Mouse (Mus musculus) embryonic fibroblast, embryonic 13.5 days (primary cell): ENCODE measurements around the gene Spns3.

Source experiments
- CTCF ChIP-seq: IDR thresholded peaks from 2 replicates; pipeline ENCODE4 v1.5.1; 2011; ENCODE audit warnings: mild to moderate bottlenecking, control low read depth, low read length, moderate library complexity, borderline replicate concordance; ENCODE audit not compliant: insufficient read depth
- POLR2A ChIP-seq: IDR thresholded peaks from 2 replicates; pipeline ENCODE4 v1.6.1; 2011; ENCODE audit warnings: low read depth, mild to moderate bottlenecking, control low read depth, low read length, moderate library complexity

- no peak for TF ChIP-seq CTCF
- TF ChIP-seq POLR2A, result no peak
Measured at GRCm38 (mm10) chr11:72526190-72526589, 24.1 kb downstream of the Spns3 start.
